Mouse (Mus musculus): Measurements from ENCODE around the gene Ptprm. TPM values are rescaled to one million over a fixed set of nuclear protein-coding genes. Genes with fewer than 3 reads are reported as not detected.

Gene Ptprm
- total and polyA plus RNA-seq, 3 experiments, result not detected

- Histone ChIP-seq H3K27me3 (ENCODE audit: control insufficient read depth in 1 of 2, insufficient read depth in 2 of 2, low read length in 2 of 2) (no peaks in the 10 kb centered on the region), H3K9me3 (replicated peaks; ENCODE audit: insufficient read depth, low read length) (no peaks in the 10 kb centered on the region), H3K4me1 (ENCODE audit: control insufficient read depth in 1 of 2, insufficient read depth in 2 of 2, low read length in 2 of 2) (no peaks in the 10 kb centered on the region), H3K27ac (ENCODE audit: control insufficient read depth, low read depth, low read length) (no peak overlapping the region), H3K79me2 (ENCODE audit: control insufficient read depth, insufficient read depth, low read length, poor library complexity) (no peaks in the 10 kb centered on the region), H3K4me3 (ENCODE audit: control insufficient read depth in 1 of 2, insufficient read depth in 1 of 2, low read depth in 2 of 2, low read length in 2 of 2) (no peak overlapping the region), H3K36me3 (ENCODE audit: control insufficient read depth in 1 of 2, insufficient read depth in 2 of 2, low read length in 2 of 2) (no peaks in the 10 kb centered on the region), H3K9ac (ENCODE audit: control insufficient read depth, low read depth, low read length, poor library complexity, severe bottlenecking) (no peak overlapping the region)
- TF ChIP-seq TCF12 (IDR thresholded peaks at IDR 0.05; ENCODE audit: low read depth, low read length), result no peak
- TF ChIP-seq NELFE (IDR thresholded peaks at IDR 0.05; ENCODE audit: low read depth, low read length), result no peak
- no peak for TF ChIP-seq ZMIZ1 (IDR thresholded peaks at IDR 0.05; ENCODE audit: low read depth, low read length)
- TF ChIP-seq CTCF (IDR thresholded peaks at IDR 0.05 in 2 of 3, conservative IDR thresholded peaks at IDR 0.05 in 1 of 3; ENCODE audit: control insufficient read depth in 1 of 3, insufficient read depth in 1 of 3, low read depth in 2 of 3, low read length in 3 of 3, poor library complexity in 1 of 3, severe bottlenecking in 1 of 3), result no peak
- TF ChIP-seq RAD21 (IDR thresholded peaks at IDR 0.05; ENCODE audit: low read depth, low read length), result no peak
- TF ChIP-seq TBP (IDR thresholded peaks at IDR 0.05; ENCODE audit: low read depth, low read length), result no peak
- no peak for TF ChIP-seq MYC (IDR thresholded peaks at IDR 0.05; ENCODE audit: low read depth, low read length)
- TF ChIP-seq BHLHE40 (IDR thresholded peaks at IDR 0.05; ENCODE audit: borderline replicate concordance, low read depth, low read length), result no peak
- no peak for TF ChIP-seq MXI1 (IDR thresholded peaks at IDR 0.05; ENCODE audit: low read depth, low read length)
- TF ChIP-seq TAL1 (IDR thresholded peaks at IDR 0.05; ENCODE audit: low read length), result no peak
- no peak for TF ChIP-seq MEF2A (IDR thresholded peaks at IDR 0.05; ENCODE audit: extremely low read depth, insufficient replicate concordance, low read depth, low read length, poor library complexity, severe bottlenecking)
- TF ChIP-seq E2F4 (IDR thresholded peaks at IDR 0.05; ENCODE audit: borderline replicate concordance, low read depth, low read length), result no peak
- no peak for TF ChIP-seq UBTF (IDR thresholded peaks at IDR 0.05; ENCODE audit: borderline replicate concordance, insufficient read depth, low read depth, low read length)
- TF ChIP-seq MAFK (IDR thresholded peaks at IDR 0.05; ENCODE audit: borderline replicate concordance, low read depth, low read length), result no peak
- no peak for TF ChIP-seq SMC3 (IDR thresholded peaks at IDR 0.05; ENCODE audit: low read depth, low read length)
- no peak for TF ChIP-seq ZC3H11A (IDR thresholded peaks at IDR 0.05; ENCODE audit: low read depth, low read length)
- no peak for DNase-seq (ENCODE audit: low read depth, low spot score)
These were observed 615.9 kb downstream of the Ptprm start for GRCm38 (mm10) chr17:66738331-66738730.

DNA sequence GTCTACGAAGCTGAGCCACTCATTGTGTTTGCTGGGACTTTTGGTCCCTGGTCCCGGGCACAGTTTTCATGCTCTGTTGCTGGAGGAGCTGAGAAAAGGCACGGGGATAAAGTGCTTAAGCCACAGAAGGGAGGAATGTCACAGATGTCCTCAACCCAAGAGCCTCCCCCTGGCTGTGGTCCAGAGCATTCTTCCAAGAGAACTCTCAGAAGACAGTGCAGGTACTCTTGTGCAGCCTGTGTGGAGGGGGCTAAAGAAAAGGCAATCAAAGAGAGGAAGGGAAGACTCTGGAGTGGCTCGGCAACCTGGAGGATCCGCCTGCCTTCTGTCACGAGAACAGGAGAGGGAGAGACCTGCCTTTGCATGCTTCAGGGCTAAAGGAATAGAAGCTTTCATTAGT lies 617.8 kb downstream of the Ptprm start:
- Histone ChIP-seq H3K9ac (ENCODE audit: control insufficient read depth, low read depth, low read length, poor library complexity, severe bottlenecking) (no peak overlapping the region), H3K9me3 (replicated peaks; ENCODE audit: insufficient read depth, low read length) (no peaks in the 10 kb centered on the region), H3K27me3 (ENCODE audit: control insufficient read depth in 1 of 2, insufficient read depth in 2 of 2, low read length in 2 of 2) (no peaks in the 10 kb centered on the region), H3K36me3 (ENCODE audit: control insufficient read depth in 1 of 2, insufficient read depth in 2 of 2, low read length in 2 of 2) (no peaks in the 10 kb centered on the region), H3K4me3 (ENCODE audit: control insufficient read depth in 1 of 2, insufficient read depth in 1 of 2, low read depth in 2 of 2, low read length in 2 of 2) (no peak overlapping the region), H3K27ac (ENCODE audit: control insufficient read depth, low read depth, low read length) (no peak overlapping the region), H3K79me2 (ENCODE audit: control insufficient read depth, insufficient read depth, low read length, poor library complexity) (no peaks in the 10 kb centered on the region), H3K4me1 (ENCODE audit: control insufficient read depth in 1 of 2, insufficient read depth in 2 of 2, low read length in 2 of 2) (no peaks in the 10 kb centered on the region)
- TF ChIP-seq UBTF (IDR thresholded peaks at IDR 0.05; ENCODE audit: borderline replicate concordance, insufficient read depth, low read depth, low read length) (no peak), MYC (IDR thresholded peaks at IDR 0.05; ENCODE audit: low read depth, low read length) (no peak), ZNF384 (IDR thresholded peaks at IDR 0.05; ENCODE audit: low read depth, low read length) (no peak), JUND (IDR thresholded peaks at IDR 0.05; ENCODE audit: low read depth, low read length) (no peak), CHD1 (IDR thresholded peaks at IDR 0.05; ENCODE audit: low read depth, low read length) (no peak), RCOR1 (IDR thresholded peaks at IDR 0.05; ENCODE audit: low read depth, low read length) (no peak), MAFK (IDR thresholded peaks at IDR 0.05; ENCODE audit: borderline replicate concordance, low read depth, low read length) (no peak), CHD2 (IDR thresholded peaks at IDR 0.05; ENCODE audit: low read length) (no peak), NELFE (IDR thresholded peaks at IDR 0.05; ENCODE audit: low read depth, low read length) (no peak)
- no peak for DNase-seq (ENCODE audit: low read depth, low spot score)
